Mouse (Mus musculus) small intestine, adult 2 months (tissue): ENCODE measurements around the gene Asah2. TPM values are rescaled to one million over a fixed set of nuclear protein-coding genes. Genes with fewer than 3 reads are reported as not detected.
"Not testable (repeated sequence)": the region's sequence is repeated elsewhere in the genome, so short reads cannot be mapped to it uniquely, and the experiment has no call there.

Source experiments
- H3K27ac ChIP-seq: fragments of 200-500 bp; 2 replicates; pipeline ENCODE4 v1.5.1; 2012; ENCODE audit warnings: low read depth, low read length, control low read depth, inconsistent platforms; ENCODE audit not compliant: insufficient read depth
- H3K27me3 ChIP-seq: fragments of 200-500 bp; 2 replicates; pipeline ENCODE4 v1.6.1; 2012; ENCODE audit warnings: mild to moderate bottlenecking, moderate library complexity, low read length, inconsistent platforms; ENCODE audit not compliant: control insufficient read depth, insufficient read depth
- H3K36me3 ChIP-seq: fragments of 200-500 bp; 2 replicates; pipeline ENCODE4 v1.6.1; 2012; ENCODE audit warnings: mild to moderate bottlenecking, low read length, control low read depth, inconsistent platforms; ENCODE audit not compliant: control insufficient read depth, insufficient read depth
- H3K4me1 ChIP-seq: fragments of 200-500 bp; 2 replicates; pipeline ENCODE4 v1.6.1; 2012; ENCODE audit warnings: low read length, inconsistent platforms, mixed read lengths; ENCODE audit not compliant: control insufficient read depth, insufficient read depth, insufficient read length
- H3K4me3 ChIP-seq: fragments of 200-500 bp; 2 replicates; pipeline ENCODE4 v1.5.1; 2012; ENCODE audit warnings: low read depth, mild to moderate bottlenecking, control low read depth, inconsistent platforms, low read length, moderate library complexity
- CTCF ChIP-seq: fragments of 200-500 bp; IDR thresholded peaks from 2 replicates; pipeline ENCODE4 v1.5.1; 2012; ENCODE audit warnings: low read depth, mild to moderate bottlenecking, control low read depth, inconsistent platforms, low read length, moderate library complexity, mixed read lengths; ENCODE audit not compliant: insufficient replicate concordance, insufficient read length; ENCODE audit errors: extremely low read depth
- POLR2A ChIP-seq: fragments of 200-500 bp; IDR thresholded peaks from 2 replicates; pipeline ENCODE4 v1.6.1; 2012; ENCODE audit warnings: low read depth, mild to moderate bottlenecking, control low read depth, inconsistent platforms, low read length, moderate library complexity
- WGBS: fragments of 180-500 bp; shearing (Covaris S2); methylation state at CpG from one replicate; pipeline ENCODE4 v1.1.7; 2018; 5-methylcytosine and 5-hydroxymethylcytosine counted together
- polyA plus RNA-seq: library from polyadenylated mRNA; depleted of rRNA; stranded (reverse); fragments of >200 nt; gene quantifications from 2 replicates; pipeline ENCODE4 v1.2.3, GENCODE M21; 2012

Gene Asah2
- polyA plus RNA-seq, 1 experiment: 217 TPM

DNA sequence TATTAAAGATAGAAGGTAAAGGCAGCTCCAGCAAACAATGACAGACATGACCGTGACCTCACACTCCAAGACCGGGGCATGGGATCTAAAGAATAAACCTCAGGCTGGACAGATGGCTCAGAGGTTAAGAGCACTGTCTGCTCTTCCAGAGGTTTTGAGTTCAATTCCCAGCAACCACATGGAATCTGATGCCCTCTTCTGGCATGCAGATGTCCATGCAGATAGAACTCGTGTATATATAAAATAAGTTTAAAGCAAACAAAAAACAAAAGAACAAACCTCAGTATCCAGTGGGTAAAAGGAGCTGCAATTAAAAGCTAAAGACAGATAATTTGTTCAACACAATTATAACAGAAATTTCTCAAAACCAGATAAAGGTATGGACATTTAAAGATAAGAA, 9.4 kb downstream of the Asah2 start:
- TF ChIP-seq POLR2A: no peak
- TF ChIP-seq CTCF: no peak
- WGBS: 82% methylated on average over 3 of the region's 3 CpGs
- Histone ChIP-seq H3K4me3 (no peak overlapping the region), H3K36me3 (peaks cover 2% of the 10 kb centered on the region; the same call in 1 of the 2 replicates), H3K4me1 (no peaks in the 10 kb centered on the region), H3K27me3 (no peaks in the 10 kb centered on the region), H3K27ac (no peak overlapping the region)

- Histone ChIP-seq H3K36me3 (peaks cover 2% of the 10 kb centered on the region; the same call in 1 of the 2 replicates), H3K4me1 (peaks cover 3% of the 10 kb centered on the region; the same call in 1 of the 2 replicates), H3K27me3 (no peaks in the 10 kb centered on the region), H3K4me3 (no peak overlapping the region), H3K27ac (peak overlapping the region; percentile 22)
- 51% methylated on average over 4 of the region's 4 CpGs for WGBS
- TF ChIP-seq POLR2A (no peak), CTCF (no peak)
These were observed 15.7 kb downstream of the Asah2 start for GRCm38 (mm10) chr19:32092358-32092757.

DNA sequence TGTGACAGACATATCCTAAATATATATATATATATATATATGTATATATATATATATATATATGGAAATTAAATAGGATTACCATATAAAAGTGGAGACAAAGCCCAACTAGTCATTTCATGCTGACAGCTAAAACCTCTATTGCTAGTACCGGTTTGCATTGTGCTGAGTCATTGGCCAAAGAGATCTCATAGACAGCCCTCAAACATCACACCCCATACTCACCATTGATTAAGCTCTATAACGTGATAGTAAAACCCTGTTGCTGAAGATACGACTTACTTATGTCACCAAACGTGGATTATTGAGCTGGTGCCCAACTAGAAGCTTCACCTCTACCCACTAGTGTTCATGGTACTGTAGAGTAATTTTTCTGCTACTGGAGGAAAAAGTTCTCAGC, 17.2 kb downstream of the Asah2 start:
- no peak for TF ChIP-seq CTCF
- no peak for TF ChIP-seq POLR2A
- WGBS: 93% methylated on average over 4 of the region's 4 CpGs
- H3K4me3 ChIP-seq: no peak overlapping the region

GRCm38 (mm10) chr19:32088570-32088969, 19.4 kb downstream of the Asah2 start:
- WGBS: 42% methylated on average over 1 of the region's 1 CpGs
- no peak overlapping the region for H3K4me3 ChIP-seq
- H3K27ac ChIP-seq: peak overlapping the region; percentile 45; the same call in 1 of the 2 replicates
- H3K36me3 ChIP-seq: no peaks in the 10 kb centered on the region
- peaks cover 3% of the 10 kb centered on the region; the same call in 1 of the 2 replicates for H3K4me1 ChIP-seq
- H3K27me3 ChIP-seq: no peaks in the 10 kb centered on the region
- no peak for TF ChIP-seq CTCF
- TF ChIP-seq POLR2A: no peak

More for the DNA sequence above, 17.2 kb downstream of the Asah2 start:
- Histone ChIP-seq H3K27me3 (no peaks in the 10 kb centered on the region), H3K36me3 (peaks cover 2% of the 10 kb centered on the region; the same call in 1 of the 2 replicates), H3K4me1 (peaks cover 3% of the 10 kb centered on the region; the same call in 1 of the 2 replicates), H3K27ac (no peak overlapping the region)

DNA sequence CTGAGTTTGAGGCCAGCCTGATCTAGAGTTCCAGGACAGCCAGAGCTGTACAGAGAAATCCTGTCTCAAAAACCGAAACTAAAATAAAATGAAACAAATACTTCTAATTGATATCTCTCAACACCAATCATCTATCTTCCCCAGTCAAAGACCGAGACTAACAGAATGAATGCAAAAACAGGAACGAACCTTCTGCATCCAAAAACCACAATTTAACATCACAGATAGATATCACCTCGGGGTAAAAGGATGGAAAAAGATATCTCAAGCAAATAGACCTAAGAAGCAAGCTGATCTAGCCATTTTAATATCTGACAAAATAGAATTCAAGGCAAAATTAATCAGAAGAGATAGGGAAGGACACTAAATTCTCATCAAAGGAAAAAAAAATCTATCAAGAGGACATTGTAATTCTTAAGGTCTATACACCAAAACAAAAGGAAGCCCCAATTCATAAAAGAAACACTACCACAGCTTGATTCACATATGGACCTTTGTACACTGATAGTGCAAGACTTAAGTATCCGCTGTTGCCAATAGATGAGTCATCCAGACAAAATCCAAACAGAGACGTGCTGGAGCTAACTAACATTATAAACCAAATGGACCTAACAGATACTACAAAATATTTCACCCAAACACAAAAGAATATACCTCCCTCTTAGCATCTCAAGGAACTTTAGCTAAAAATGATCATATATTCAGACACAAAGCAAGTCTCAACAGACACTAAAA, 20.1 kb downstream of the Asah2 start:
- H3K27me3 ChIP-seq: no peaks in the 10 kb centered on the region
- H3K4me3 ChIP-seq: no peak overlapping the region
- TF ChIP-seq CTCF (no peak), POLR2A (no peak)
- WGBS: 53% methylated on average over 6 of the region's 6 CpGs
- no peaks in the 10 kb centered on the region for H3K36me3 ChIP-seq
- peaks cover 3% of the 10 kb centered on the region; the same call in 1 of the 2 replicates for H3K4me1 ChIP-seq
- H3K27ac ChIP-seq: 0 out of 2 replicates have a peak overlapping the region, but pooled peaks have one; percentile 6

DNA sequence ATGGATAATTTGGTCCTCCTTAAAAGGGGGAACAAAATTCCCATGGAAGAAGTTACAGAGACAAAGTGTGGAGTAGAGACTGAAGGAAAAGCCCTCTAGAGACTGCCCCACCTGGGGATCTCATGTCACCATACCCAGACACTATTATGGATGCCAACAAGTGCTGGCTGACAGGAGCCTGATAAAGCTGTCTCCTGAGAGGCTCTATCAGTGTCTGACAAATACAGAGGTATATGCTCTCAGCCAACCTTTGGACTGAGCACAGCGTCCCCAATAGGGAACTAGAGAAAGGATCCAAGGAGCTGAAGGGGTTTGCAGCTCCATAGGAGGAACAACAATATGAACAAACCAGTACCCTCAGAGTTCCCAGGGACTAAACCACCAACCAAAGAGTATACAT, 23.2 kb downstream of the Asah2 start:
- not testable (repeated sequence) for H3K27ac ChIP-seq, H3K4me1 ChIP-seq, H3K27me3 ChIP-seq, H3K4me3 ChIP-seq, H3K36me3 ChIP-seq
- 61% methylated on average over 1 of the region's 1 CpGs for WGBS

GRCm38 (mm10) chr19:32070340-32070739, 37.7 kb downstream of the Asah2 start:
- Histone ChIP-seq H3K27me3 (no peaks in the 10 kb centered on the region), H3K4me3 (no peak overlapping the region), H3K27ac (no peak overlapping the region), H3K36me3 (no peaks in the 10 kb centered on the region), H3K4me1 (peaks cover 5% of the 10 kb centered on the region; the same call in 1 of the 2 replicates)
- no peak for TF ChIP-seq CTCF
- WGBS: 35% methylated on average over 2 of the region's 2 CpGs

GRCm38 (mm10) chr19:32069598-32069997, 38.4 kb downstream of the Asah2 start:
- Histone ChIP-seq H3K4me1 (peaks cover 10% of the 10 kb centered on the region), H3K36me3 (no peaks in the 10 kb centered on the region), H3K27me3 (no peaks in the 10 kb centered on the region), H3K27ac (no peak overlapping the region), H3K4me3 (no peak overlapping the region)
- TF ChIP-seq CTCF (no peak), POLR2A (no peak)
- WGBS: 45% methylated on average over 2 of the region's 2 CpGs
